Mouse (Mus musculus) NIH3T3 (cell line): ENCODE data around the gene Wnt9a.
A peak's percentile ranks its signal among the peaks of the same experiment; 100 is the strongest.
"Not testable (repeated sequence)": the region's sequence is repeated elsewhere in the genome, so short reads cannot be mapped to it uniquely, and the experiment has no call there.

Source experiments
- DNase-seq: peaks from one replicate; pipeline ENCODE4 v3.0.0-alpha.2; 2012; ENCODE audit warnings: low read depth

The Wnt9a gene

DNA sequence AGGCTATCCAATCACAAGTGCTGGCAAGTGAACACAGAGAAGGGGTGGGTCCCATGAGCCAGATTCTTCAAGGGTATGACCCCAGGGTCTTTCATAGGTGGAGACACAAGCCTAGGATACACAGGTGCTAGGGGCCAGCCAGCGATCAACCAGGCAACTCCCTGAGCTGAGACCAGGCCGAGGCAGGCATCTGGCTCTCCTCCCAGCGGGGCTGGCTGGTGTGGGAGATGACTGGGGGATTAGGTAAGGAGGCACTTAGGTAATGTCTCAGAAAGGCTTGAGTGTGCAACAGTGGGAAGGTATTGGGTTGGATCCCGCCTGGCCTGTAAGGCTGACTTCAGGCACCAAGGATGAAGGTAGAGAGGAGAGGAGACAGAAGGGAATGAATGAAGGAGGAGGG lies 28.4 kb downstream of the Wnt9a start:
- DNase-seq: no peak

DNA sequence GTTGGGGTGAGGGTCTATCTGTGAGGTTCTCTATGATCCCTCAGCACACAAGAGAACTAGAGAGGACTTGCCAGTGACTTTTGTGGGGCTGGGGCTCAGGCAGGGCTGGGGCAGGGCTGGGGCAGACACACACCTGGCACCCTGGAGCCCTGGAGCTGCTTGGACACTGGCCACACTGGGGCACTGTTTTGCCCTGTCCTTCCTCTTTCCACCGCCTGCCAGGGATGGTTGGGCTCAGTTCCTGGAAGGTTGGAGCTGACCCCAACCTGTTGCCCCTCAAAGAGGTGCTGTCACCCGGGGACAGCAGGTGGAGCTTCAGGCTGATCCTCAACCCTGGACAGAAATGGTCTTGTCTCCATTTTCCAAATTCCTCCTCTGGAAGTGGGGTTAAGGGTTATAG lies 29.2 kb downstream of the Wnt9a start:
- DNase-seq: no peak

DNA sequence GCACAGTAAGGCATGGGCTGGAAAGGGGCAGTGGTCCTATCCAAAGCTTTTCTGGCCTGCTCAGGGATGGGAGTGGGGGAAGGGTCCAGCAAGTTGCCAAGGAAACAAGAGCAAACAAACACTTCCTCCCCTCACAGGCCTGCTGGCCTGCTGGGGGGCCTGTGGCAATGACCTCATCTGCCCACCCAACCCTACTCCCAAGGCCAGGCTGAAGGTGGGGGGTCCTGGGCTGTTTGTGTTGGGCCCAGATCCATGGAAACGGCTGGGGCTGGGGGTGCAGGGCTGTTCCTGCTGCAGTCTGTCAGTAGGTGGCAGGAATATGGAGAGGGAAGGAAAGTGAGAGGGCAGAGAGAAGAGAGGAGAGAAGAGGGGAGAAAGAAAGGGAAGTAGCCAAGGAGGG lies 29.7 kb downstream of the Wnt9a start:
- no peak for DNase-seq

DNA sequence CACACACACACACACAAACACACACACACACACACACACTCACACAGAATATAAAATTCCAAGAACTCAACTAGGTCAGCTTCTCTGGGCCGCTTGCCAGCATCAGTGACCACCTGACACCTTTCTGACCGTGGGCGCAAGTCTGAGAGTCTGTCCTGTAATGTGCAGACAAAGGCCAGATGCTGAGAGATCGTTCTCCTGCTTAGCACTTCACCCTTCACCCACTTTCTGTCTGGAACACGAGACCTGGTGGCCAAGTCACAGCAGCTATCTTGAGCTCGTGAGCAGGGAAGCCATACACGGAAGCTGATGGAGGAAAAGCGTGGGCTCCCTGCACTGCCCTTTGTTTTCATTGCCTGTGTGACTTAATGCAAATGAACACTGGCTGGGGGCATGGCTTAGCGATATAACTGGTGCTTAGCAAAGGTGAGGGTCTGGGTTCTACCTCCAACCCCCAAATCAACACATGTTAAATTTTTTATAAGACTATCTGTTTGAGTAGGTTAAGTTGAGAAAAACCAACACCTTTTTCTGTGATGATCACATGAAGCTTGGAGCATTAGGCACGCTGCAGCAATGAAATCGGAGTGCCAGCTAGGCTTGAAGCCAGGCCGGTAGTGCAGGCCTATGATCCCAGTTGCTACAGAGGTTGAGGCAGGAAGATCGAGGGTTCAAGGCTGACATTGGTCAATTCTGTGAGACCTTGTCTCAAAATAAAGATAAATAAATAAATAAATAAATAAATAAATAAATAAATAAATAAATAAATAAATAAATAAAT lies 31.4 kb downstream of the Wnt9a start:
- DNase-seq: peak; percentile 38

DNA sequence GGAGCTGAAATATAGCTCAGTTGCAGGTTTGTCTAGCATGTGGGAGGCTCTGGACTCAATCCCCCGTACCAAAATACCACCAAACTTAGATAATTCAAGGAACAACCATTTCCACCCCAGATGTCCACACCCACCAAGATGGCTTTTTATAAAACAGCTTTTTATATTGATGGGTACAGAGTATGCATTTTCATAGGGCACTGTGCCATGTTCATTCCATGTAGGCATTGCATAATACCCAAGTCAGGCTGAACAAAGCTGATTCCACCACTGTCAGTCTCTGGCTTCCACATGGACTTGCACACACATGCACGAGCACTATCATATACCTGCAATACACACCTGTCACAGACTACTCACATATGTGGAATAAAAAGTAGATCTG lies 32.0 kb downstream of the Wnt9a start:
- DNase-seq: peak; percentile 48

DNA sequence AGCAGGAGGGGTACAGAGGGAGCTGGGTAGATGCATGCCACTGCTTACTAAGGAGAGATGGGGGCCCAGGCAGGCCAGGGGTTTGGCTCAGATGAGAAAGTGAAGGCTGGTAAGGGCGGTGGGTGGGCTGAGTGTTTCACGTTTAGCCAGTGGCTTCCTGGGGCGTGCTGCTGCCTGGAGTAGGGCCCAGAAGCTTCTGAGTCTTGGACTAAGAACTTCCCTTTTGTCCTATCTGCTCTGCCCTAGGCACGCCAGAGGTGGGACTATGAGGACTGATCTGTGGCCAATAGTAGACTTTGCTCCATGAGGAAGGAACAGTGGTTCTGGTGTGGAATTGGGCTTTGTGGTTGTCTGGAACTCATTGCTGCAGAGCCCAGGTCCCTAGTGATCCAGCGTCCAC lies 36.2 kb downstream of the Wnt9a start:
- no peak for DNase-seq

DNA sequence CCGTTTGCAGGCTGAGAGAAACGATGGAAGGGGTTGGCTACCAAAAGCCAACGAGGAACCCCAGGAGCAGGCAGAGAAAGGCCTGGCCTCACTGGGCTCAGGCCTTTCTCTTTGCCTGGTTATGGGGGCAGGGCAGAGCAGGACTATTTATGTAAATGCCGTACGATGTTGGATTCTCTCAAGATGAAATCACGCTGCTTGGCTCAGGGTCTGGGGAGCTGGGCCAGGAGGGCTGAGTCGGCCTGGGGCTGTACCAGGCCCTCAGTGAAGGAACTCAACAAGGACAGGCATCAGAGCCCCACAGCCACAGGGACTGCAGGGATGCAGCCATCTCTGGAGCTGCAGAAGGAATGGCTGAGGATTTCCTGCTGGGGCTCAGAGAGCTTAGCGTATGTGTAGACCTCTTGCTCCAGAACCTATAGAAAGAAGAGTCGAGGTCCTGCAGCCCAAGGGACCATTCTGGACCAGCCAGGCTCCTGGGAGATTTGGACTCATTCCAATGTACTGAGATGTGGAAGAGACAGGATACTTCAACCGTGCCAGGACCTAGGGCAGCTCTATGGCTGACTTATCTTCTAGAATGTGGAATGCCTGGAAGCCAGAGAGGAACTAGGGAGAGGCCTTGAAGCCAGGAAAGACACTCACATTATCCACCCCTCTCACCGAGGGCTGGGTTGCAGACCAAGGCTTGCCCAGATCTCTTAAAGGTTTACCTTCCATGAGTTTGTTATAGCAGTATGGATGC lies 39.6 kb downstream of the Wnt9a start:
- peak; percentile 97 for DNase-seq

DNA sequence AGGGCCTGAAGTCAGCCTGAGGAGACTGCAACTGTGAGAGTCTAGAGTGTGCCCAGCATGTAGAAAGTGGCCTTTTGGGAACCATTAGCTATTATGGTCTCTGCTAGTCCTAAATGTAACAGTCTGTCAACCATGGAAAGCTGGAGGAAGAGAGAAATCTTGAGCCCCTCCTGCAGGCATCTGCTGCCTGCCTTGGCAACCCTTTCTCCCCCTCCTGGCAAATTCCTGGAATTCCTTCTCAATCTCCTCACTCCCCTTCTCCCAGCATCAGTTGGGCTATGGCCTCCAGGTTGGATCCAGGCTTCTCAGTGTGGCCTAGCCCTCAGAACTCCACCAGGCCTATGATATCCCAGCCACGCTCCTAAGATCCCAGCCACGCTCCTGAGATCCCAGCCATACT lies 43.6 kb downstream of the Wnt9a start:
- peak; percentile 71 for DNase-seq

DNA sequence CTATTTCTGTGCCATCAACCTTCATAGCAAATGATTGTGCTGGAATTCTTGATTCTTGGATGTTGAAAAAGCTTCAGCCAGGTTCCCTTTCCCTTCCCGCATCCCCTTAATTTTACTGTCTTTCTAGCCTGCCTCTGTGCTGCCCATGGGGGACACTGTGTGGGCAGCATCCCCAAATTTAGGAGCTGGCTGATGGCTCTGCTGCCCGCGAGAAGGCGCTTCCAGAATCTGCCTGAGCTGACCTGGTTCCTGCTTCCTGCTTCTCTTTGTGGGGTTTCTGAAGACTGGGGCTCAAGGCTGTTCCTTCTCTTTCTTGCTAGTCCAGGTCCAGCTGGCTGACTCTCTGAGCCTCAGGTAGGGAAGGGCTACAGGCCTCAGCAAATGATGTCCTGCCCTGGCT lies 48.1 kb downstream of the Wnt9a start:
- no peak for DNase-seq

DNA sequence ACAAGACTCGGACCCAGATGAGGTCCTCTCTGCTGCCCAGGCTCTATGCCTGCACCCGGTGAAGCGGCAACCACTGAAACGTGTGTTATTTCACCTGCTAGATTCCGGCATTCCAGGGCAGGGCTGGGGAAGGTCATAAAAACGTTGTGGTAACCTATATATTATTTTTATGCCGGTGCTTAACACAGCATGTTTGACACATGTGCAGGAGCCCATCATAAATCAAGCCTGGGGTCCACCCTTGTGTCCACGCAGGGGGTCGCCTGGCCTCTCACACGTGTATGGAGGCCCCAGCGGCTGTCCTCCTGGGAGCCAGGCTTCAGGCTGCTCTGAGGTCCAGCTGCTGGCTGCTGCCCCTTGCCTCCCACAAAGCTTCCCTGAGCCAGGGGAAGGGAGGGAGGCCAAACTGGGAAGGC lies 50.2 kb downstream of the Wnt9a start:
- DNase-seq: peak; percentile 62

DNA sequence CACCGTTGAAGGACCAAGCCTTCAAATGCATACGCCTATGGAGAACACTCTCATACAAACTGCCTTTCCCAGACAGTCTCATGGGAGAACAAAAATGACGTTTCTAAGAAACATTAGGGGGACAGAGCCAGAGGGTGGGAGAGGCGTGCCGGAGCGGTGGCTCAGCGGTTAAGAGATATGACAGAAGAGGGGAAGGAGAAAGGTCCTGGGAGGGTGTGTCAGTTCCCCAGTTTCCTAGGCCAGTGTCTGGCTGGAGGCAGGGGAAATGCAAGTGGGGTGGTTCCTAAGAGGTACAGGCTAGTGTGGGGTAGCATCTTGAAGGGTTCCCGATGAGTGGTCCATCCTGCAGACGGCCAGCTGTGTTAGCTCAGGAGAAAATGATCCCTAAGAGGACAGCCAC lies 54.6 kb downstream of the Wnt9a start:
- DNase-seq: no peak

DNA sequence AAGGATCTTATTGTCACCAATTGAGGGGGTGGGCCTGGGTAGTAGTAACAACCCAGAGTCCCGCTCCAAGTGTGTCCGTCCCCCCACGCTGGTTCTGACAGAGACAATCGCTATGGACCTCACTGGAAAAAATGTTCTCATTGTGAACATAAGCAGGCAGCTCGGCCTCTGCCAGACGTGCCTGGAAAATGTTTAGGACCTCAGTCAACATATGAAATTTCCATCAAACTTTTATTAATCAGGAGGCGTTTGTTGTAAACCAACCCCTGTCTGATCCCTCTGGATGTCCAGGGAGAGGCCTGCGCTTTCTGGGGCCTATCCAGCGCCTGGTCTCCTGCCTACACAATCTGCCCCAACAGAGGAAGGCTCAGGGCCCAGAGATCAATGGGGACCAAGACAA lies 57.3 kb downstream of the Wnt9a start:
- DNase-seq: no peak

DNA sequence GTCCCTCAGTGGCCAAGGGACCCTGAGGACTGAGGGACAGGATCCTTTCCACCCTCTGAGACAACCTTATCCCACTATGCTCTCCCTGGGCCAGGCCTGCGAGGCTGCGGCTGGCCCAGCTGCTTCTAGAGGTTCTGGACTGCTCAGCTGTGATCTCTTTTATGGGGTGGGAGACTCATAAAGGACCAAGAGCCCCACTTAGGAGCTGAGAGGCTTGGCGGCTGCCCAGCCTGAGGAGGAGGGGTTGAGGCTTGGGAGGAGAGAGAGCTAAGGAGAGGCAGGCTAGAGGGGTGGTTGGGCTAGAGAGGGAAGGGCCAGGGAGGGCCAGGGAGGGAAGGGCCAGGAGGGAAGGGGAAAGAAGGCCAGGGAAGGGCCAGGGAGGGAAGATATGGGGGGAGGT lies 57.7 kb downstream of the Wnt9a start:
- DNase-seq: peak; percentile 36

DNA sequence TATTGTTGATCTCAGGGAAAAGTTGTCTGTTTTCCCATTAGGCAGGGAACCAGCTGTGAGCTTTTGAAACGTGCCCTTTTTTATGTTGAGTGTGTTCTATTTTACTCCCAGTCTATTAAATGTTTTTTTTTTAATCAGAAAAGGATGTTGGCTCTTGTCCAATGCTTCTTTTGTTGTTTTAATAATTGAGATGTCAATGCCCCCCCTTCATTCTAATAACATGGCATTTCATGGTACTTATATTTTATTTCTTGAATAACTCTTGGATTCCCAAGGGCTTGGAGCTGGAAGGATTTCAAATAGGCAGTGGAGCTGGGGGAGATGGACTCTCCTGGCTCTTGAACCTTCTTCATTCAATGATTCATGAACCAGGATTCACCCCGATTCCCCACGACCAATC lies 59.3 kb downstream of the Wnt9a start:
- peak; percentile 64 for DNase-seq

DNA sequence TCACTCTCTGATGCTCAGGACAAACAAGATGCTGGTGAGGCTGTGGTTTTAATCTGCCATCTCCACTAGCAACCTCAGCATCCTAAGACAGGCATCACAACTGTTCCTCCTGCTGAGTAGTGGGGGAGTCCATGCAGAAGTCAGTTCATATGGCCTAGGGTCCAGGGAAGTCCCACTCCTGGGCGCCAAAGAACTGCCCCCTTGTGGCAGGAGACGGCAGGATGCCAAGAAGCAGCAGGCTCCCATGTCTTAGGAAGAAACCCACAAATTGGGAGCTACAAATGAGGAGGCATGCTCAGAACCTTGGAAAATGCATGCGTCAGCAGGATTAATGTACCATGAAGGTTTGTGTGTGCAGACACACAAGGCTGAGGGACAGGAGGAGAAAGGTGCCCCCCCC lies 59.9 kb downstream of the Wnt9a start:
- DNase-seq: peak; percentile 48

DNA sequence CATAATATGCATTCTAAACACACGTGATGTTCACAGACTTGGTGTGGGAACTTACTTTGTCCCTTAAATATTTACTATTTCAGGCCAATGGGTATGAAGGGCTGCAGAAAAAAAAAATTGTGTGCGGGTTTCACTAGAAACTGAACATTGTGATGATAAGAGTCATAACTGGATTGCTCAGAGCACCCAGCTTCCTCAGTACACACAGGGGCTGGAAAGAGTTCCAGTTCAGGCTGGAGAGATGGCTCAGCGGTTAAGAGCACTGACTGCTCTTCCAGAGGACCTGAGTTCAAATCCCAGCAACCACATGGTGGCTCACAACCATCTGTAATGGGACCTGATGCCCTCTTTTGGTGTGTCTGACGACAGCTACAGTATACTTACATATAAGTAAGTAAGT lies 61.2 kb downstream of the Wnt9a start:
- DNase-seq: not testable (repeated sequence)

DNA sequence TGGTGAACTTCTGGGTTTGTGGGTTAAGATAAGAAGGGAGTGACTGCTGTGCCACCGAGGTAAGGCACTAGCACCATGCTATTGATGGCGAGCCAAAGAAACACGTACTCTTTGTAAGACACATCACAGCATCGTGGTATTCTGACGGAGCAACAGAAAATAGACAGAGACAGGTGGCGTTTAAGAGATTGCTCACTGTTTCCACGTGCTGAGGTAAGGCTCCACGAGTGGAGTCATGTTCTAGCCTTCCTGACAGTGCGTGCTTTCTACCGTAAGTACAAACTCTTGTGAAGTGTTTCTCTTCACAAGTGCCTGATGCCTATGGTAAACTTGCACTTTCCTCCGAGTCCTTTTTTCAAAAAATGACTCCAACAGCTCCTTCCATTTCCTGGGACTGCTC lies 63.1 kb downstream of the Wnt9a start:
- DNase-seq: no peak

DNA sequence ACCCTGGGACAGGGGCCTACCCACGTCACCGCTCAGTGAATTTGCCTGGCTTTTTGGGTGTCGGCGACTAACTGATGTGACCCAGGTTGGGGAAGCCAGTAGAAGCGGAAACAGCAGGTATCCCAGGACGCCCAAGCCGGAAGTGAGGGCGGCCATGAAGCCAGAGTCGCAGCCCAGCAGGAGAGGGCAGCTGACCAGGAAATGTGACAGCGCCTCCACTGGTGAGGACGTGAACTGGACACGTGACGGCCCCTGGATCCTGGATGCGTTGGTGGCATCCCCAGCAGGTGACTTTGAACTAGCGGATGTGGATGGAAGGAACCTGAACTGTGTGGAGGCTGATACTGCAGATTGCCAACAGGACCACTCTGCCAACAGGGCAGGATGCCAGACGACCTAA lies 68.7 kb downstream of the Wnt9a start, which contains the start of gene Prss38:
TSS of gene Prss38 (minus strand) at position 183 of the 400 bp plus-strand sequence.
- DNase-seq: no peak

DNA sequence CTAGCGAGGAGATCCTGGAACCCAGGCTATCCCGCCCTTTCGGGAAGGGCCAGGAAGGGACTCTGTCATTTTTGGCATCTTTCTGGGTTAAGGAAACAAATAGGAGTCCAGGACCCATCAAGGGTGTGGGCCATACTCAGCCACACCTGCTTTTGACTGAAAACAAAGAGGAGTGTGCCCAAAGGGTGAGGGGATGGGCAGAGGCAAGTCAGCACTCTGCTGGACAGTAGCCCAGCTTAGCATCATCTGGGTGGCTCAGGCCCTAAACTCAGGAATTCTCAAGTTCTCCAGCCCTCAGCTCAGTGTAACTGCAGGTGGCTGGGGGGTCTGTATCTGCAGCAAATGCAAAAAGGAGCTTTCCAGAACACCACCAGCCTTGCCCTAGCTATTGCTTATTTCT lies 71.3 kb downstream of the Wnt9a start:
- no peak for DNase-seq

DNA sequence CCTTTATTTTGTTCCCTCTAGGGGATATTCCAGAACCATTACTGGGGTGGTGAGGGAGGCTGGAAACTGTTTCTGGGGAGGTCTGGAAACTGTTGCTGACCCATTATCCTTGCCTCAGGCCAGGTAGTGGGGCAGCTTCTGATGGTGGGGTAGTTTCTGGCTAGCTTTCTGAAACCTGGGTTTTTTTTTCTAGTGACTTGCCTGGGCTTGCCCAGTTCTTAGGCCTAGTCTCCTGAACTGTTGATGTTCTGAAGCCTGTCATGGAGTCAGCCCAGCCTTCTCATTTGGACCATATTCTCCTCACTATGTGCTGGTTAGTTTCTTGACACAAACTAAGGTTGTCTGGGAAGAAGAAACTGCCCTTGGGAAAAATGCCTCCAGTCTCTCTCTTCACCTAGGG lies 72.8 kb downstream of the Wnt9a start:
- DNase-seq: no peak
